Mouse (Mus musculus): ENCODE data around the gene Ddx47. TPM values are rescaled to one million over a fixed set of nuclear protein-coding genes. Genes with fewer than 3 reads are reported as not detected.

Gene Ddx47
- polyA plus RNA-seq, 1 experiment from 2014 or later: 87.6 TPM

DNA sequence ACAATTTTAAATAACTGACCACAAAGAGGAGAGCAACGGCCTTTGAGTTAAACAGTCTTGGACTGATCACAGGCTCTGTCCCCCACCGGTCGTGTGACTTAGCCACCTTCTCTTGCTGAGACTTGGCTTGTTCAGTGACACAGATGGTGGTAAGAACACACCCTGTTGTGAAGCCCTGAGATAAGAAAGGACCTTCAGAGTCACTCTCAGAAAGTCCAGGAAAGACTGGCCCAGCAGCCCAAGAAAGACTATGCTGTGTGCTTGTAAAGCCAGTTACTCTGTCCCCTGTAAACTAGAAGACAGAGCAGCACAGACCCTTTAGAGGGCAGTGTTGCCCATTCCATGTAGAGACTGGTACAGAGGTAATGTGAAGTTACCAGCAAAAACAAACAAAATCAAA lies 26.7 kb upstream of the Ddx47 start:
- H3K4me3 ChIP-seq (replicated peaks): no peak overlapping the region
- H3K4me1 ChIP-seq (replicated peaks): peaks cover 26% of the 10 kb centered on the region
- ATAC-seq: no peak
- no peaks in the 10 kb centered on the region for H3K36me3 ChIP-seq
- 0 out of 2 replicates have a peak, but pooled peaks cover 6% of the 10 kb centered on the region for H3K27me3 ChIP-seq
- 53% methylated on average over 3 of the region's 3 CpGs for WGBS
- no peak overlapping the region for H3K9ac ChIP-seq (replicated peaks)
- no peak overlapping the region; the same call in 1 of the 2 replicates for H3K4me2 ChIP-seq (replicated peaks)
- H3K27ac ChIP-seq: no peak overlapping the region
- H3K9me3 ChIP-seq: no peaks in the 10 kb centered on the region

DNA sequence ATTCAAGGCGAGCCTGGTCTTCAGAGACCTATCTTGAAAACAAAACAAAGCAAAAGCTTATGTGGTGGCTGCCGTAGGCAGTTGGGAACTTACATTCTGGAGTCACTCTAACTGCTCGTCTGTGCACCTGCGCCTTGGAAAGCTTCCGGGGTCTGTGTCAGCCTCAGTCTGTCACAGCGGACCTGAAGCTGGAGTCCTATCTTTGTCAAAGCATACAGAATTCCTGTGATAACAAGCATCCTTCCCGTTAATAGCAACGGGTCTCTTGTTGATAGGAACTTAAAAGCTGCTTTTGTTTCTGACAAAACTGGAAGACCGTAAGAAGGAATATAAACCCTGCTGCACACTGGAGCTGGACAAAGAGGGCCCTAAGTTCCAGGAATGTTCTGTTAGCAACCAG lies 23.0 kb upstream of the Ddx47 start:
- H3K4me3 ChIP-seq (replicated peaks): no peak overlapping the region
- H3K9ac ChIP-seq (replicated peaks): no peak overlapping the region
- H3K36me3 ChIP-seq: no peaks in the 10 kb centered on the region
- 83% methylated on average over 9 of the region's 9 CpGs for WGBS
- H3K27ac ChIP-seq: no peak overlapping the region
- no peak for ATAC-seq
- H3K27me3 ChIP-seq: no peaks in the 10 kb centered on the region
- H3K9me3 ChIP-seq: no peaks in the 10 kb centered on the region
- peaks cover 10% of the 10 kb centered on the region for H3K4me1 ChIP-seq (replicated peaks)
- no peak overlapping the region for H3K4me2 ChIP-seq (replicated peaks)

DNA sequence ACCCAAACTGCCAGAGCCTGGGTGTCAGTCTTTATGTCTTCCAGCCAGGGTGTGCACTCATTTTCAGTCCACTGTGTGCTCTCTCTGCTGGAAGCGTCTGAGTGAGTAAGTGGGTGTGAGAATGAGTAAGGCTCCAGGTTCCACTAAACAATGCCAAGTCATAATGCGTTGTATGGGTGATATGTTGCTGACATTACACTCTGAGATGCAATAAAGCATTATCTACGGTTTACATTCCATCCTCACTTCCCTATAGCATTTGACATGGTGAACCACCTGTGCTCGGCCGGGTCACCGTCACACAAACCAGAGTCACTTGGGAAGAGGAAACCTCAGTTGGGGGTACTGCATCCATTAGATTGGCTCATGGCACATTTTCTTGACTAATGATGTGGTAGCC lies 20.7 kb upstream of the Ddx47 start:
- WGBS: 91% methylated on average over 6 of the region's 6 CpGs
- no peak for ATAC-seq
- H3K9me3 ChIP-seq: no peaks in the 10 kb centered on the region
- no peaks in the 10 kb centered on the region for H3K4me1 ChIP-seq (replicated peaks)
- no peaks in the 10 kb centered on the region for H3K36me3 ChIP-seq
- H3K4me3 ChIP-seq (replicated peaks): no peak overlapping the region
- no peaks in the 10 kb centered on the region for H3K27me3 ChIP-seq
- H3K27ac ChIP-seq: no peak overlapping the region
- no peak overlapping the region for H3K4me2 ChIP-seq (replicated peaks)
- no peak overlapping the region for H3K9ac ChIP-seq (replicated peaks)

DNA sequence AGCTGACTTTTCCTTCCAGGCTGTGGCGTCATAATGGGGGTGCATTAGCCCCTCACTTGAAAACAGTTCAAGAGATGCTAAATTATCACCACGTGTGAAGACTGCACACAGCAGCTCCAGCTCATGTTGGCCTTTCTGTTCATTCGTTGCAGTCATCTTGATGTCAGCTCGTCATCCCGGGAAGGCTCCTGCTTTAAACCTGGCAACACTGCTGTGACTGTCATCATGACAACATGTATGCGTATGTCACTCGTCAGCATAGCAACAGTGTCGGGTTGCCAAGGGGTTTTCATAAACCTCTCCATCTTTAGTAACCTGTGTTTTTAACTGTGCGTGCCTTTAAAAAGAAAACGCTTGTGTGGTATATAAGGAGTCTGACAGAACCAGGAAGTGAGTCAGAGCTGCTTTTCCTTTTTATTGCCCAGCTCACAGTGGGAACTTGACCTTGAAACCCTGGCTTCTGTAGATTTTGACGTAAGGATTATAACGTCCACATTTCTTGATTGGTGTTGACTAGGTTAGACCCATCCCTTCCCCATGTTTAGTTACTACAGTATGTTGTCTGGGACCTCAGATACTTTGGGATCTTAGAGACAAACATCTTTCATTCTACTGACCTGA lies 17.3 kb upstream of the Ddx47 start:
- no peak overlapping the region for H3K4me3 ChIP-seq (replicated peaks)
- no peaks in the 10 kb centered on the region for H3K27me3 ChIP-seq
- no peak overlapping the region for H3K9ac ChIP-seq (replicated peaks)
- H3K9me3 ChIP-seq: no peaks in the 10 kb centered on the region
- H3K4me2 ChIP-seq (replicated peaks): no peak overlapping the region
- no peaks in the 10 kb centered on the region for H3K4me1 ChIP-seq (replicated peaks)
- no peak overlapping the region for H3K27ac ChIP-seq
- H3K36me3 ChIP-seq: no peaks in the 10 kb centered on the region
- ATAC-seq: no peak
- 80% methylated on average over 12 of the region's 12 CpGs for WGBS

DNA sequence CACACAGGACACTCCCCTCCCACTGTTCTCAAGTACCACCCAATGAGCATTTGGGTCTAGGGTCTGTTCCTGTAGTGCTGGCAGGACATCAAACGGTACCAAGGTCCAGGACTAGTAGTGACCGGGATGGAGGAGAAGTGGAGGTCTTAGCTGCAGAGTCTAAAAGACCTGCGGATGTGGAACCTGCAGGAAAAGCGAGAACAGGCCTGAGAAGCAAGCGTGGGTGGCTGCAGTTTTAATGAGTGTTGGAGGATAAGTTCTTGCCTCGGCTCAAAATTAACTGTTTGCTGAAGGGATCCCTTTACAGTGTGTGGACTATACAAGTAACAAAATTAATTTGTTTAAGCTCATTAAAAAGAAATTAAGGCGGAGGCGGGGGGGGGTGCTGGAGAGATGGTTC lies 16.4 kb upstream of the Ddx47 start:
- Histone ChIP-seq H3K9me3 (no peaks in the 10 kb centered on the region), H3K27ac (no peak overlapping the region), H3K36me3 (no peaks in the 10 kb centered on the region), H3K4me2 (replicated peaks) (no peak overlapping the region), H3K9ac (replicated peaks) (no peak overlapping the region), H3K4me1 (replicated peaks) (no peaks in the 10 kb centered on the region), H3K4me3 (replicated peaks) (no peak overlapping the region), H3K27me3 (no peaks in the 10 kb centered on the region)
- ATAC-seq: no peak
- WGBS: 89% methylated on average over 8 of the region's 8 CpGs

DNA sequence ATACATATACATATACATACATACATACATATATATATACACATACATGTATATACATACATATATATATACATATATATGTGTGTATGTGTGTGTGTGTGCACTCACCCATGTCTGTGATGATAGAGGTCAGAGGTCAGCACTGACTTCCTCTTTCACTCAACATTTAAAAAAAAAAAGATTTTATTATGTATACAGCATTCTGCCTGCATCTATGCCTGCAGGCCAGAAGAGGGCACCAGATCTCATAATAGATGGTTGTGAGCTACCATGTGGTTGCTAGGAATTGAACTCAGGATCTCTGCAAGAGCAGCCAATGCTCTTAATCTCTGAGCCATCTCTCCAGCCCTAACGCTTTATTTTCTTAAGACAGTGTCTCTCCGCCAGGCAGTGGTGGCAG lies 14.5 kb upstream of the Ddx47 start:
- no peak for ATAC-seq
- Histone ChIP-seq H3K4me1 (replicated peaks) (no peaks in the 10 kb centered on the region), H3K4me2 (replicated peaks) (no peak overlapping the region), H3K27ac (no peak overlapping the region), H3K27me3 (no peaks in the 10 kb centered on the region), H3K9ac (replicated peaks) (no peak overlapping the region), H3K4me3 (replicated peaks) (no peak overlapping the region), H3K36me3 (no peaks in the 10 kb centered on the region), H3K9me3 (no peaks in the 10 kb centered on the region)
- 70% methylated on average over 2 of the region's 2 CpGs for WGBS

DNA sequence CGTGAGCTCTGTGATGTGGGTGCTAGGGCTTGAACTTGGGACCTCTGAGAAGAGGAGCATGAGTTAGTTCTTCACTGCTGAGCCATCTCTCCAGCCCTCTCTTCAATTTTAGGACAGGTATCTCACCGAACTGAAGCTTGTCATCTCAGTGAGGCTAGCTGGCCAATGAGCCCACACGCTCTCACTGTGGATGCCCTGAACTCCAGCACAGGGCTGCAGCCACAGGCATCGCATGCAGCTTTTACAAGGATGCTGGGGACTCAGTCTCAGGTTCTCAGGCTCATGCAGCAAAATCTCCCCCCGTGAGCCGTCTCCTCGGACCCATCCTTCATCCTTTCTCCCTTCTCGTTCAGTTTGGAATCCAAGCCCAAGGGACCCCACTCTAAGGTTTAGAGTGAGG lies 13.3 kb upstream of the Ddx47 start:
- Histone ChIP-seq H3K36me3 (no peaks in the 10 kb centered on the region), H3K4me2 (replicated peaks) (no peak overlapping the region), H3K4me1 (replicated peaks) (no peaks in the 10 kb centered on the region), H3K4me3 (replicated peaks) (no peak overlapping the region), H3K27ac (no peak overlapping the region), H3K9me3 (no peaks in the 10 kb centered on the region), H3K9ac (replicated peaks) (no peak overlapping the region), H3K27me3 (no peaks in the 10 kb centered on the region)
- 93% methylated on average over 8 of the region's 8 CpGs for WGBS
- no peak for ATAC-seq

DNA sequence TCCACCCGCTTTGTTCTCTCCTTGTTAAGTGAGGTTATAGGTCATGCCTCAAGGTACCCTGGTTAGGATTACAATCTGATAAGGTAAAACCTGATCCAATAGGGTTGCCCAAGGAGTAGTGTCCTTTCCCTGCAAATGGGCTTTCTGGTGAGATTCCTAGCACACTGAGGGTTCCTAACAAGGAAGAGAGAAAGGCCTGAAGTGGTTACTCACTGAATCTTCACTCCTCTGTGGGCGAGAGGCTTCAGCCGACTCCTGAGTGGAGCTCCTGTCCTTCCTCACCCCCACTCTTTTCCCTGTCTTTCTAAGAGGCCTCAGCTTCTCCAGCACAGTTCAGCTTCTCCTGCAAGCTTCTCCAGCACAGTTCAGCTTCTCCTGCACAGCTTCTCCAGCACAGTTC lies 12.6 kb upstream of the Ddx47 start:
- H3K4me1 ChIP-seq (replicated peaks): no peaks in the 10 kb centered on the region
- no peak overlapping the region for H3K27ac ChIP-seq
- no peaks in the 10 kb centered on the region for H3K9me3 ChIP-seq
- H3K9ac ChIP-seq (replicated peaks): no peak overlapping the region
- no peak for ATAC-seq
- WGBS: 85% methylated on average over 3 of the region's 3 CpGs
- no peaks in the 10 kb centered on the region for H3K27me3 ChIP-seq
- H3K4me3 ChIP-seq (replicated peaks): no peak overlapping the region
- H3K4me2 ChIP-seq (replicated peaks): no peak overlapping the region
- H3K36me3 ChIP-seq: no peaks in the 10 kb centered on the region

DNA sequence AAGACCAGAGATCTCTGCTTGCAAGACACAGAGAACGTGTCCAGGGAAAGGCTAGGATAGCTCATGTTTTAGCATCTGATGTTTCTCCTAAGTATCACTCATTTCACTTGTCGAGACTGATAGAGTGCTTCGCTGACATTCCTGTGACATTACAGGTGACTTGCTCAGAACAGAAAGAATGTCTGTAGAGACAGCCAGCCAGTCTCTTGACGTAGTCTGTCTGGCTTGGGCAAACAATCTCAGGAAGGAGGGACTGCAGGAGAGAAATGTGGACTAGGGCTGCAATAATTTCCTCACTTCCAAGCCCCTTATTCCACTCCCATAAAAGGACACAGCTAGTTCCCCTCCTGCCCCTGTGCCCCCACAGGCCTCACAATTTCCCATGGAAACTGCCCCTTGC lies 11.1 kb upstream of the Ddx47 start:
- Histone ChIP-seq H3K27me3 (no peaks in the 10 kb centered on the region), H3K9me3 (no peaks in the 10 kb centered on the region), H3K27ac (no peak overlapping the region), H3K36me3 (no peaks in the 10 kb centered on the region), H3K9ac (replicated peaks) (no peak overlapping the region), H3K4me1 (replicated peaks) (no peaks in the 10 kb centered on the region), H3K4me3 (replicated peaks) (no peak overlapping the region), H3K4me2 (replicated peaks) (no peak overlapping the region)
- 79% methylated on average over 4 of the region's 4 CpGs for WGBS
- ATAC-seq: no peak

DNA sequence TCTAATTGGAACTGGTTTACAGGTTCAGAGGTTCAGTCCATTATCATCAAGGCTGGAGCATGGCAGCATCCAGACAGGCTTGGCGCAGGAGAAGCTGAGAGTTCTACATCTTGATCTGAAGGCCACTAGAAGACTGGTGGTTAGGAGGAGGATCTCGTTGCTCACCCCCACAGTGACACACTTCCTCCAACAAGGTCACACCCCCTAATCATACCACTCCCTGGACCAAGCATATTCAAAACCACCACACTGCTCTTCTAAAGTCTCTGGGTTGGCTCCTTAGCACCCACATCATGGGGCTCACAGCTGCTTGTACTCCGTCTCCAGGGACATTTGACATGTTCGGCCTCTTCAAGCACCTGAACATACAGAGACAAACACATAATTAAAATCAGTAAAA lies 9.4 kb upstream of the Ddx47 start:
- Histone ChIP-seq H3K9me3 (no peaks in the 10 kb centered on the region), H3K27ac (no peak overlapping the region), H3K4me1 (replicated peaks) (no peaks in the 10 kb centered on the region), H3K4me3 (replicated peaks) (no peak overlapping the region), H3K27me3 (no peaks in the 10 kb centered on the region), H3K36me3 (no peaks in the 10 kb centered on the region), H3K4me2 (replicated peaks) (no peak overlapping the region), H3K9ac (replicated peaks) (no peak overlapping the region)
- no peak for ATAC-seq
- 92% methylated on average over 4 of the region's 4 CpGs for WGBS

DNA sequence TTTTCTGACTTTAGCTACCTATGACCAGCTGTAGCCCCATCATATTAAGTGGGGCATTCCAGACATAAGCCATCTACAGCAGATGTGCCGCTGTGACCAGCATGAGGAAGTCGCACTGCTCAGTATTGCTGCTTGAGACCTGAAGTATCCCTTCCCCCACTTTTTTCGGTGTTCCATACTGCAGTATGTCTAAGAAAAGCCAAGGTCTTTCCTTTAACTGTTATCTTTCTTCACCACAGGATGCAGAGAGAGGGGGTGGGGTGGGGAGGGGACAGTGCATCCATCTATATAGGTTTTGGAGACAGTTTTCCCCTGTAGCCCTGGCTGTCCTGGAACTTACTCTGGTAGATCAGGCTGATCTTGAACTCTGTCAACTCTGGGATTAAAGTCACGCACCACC lies 5.0 kb upstream of the Ddx47 start:
- Histone ChIP-seq H3K27me3 (no peaks in the 10 kb centered on the region), H3K9me3 (no peaks in the 10 kb centered on the region), H3K27ac (no peak overlapping the region), H3K4me2 (replicated peaks) (no peak overlapping the region), H3K4me3 (replicated peaks) (no peak overlapping the region), H3K4me1 (replicated peaks) (no peaks in the 10 kb centered on the region), H3K36me3 (no peaks in the 10 kb centered on the region), H3K9ac (replicated peaks) (no peak overlapping the region)
- ATAC-seq: no peak
- 92% methylated on average over 4 of the region's 4 CpGs for WGBS

DNA sequence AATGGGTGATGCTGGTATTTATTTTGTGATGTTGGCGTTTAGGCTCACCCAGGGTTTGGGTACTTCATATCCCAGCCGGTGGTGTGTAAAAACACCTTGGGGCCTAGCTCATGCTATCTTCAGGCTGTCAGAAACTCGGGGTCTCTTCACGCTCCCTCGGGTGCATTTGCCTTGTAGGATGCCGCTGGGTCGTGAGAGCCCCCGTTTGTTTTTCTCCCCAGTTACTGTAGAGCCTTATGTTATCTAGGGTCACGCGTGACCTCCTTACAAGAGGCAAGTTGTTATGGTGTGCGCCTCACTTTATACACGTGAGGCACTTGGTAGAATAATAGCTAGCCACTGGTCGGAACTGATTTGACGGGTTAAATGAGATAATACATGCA lies 313 bp downstream of the Ddx47 start:
- H3K27ac ChIP-seq: no peak overlapping the region
- ATAC-seq: peak; percentile 82; the same call in 1 of the 2 replicates
- 1% methylated on average over 14 of the region's 14 CpGs for WGBS
- H3K4me1 ChIP-seq (replicated peaks): peaks cover 8% of the 10 kb centered on the region
- H3K27me3 ChIP-seq: no peaks in the 10 kb centered on the region
- no peaks in the 10 kb centered on the region for H3K9me3 ChIP-seq
- H3K4me2 ChIP-seq (replicated peaks): peak overlapping the region; percentile 90
- peak overlapping the region; percentile 75 for H3K9ac ChIP-seq (replicated peaks)
- H3K36me3 ChIP-seq: peaks cover 33% of the 10 kb centered on the region
- peak overlapping the region; percentile 63 for H3K4me3 ChIP-seq (replicated peaks)

DNA sequence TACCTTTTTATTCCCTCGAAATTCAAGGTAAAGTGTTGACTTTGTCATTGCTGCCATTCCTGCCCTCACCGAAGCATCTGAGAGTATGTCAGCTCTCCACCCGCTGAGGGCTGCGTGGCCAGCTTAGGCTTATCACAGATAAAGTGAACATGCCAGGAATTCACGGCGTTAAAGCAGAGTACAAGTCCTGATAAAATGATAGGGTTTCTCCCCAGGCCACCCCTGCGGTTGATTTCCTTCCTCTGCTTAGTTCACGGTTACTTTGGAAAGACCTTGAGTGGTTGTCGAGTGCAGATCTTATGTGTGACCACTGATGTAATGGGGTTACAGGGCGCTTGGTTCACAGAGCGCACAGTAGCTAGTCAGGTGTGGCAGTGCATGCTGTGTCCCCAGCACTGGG lies 5.8 kb downstream of the Ddx47 start:
- peaks cover 87% of the 10 kb centered on the region for H3K36me3 ChIP-seq
- peaks cover 4% of the 10 kb centered on the region for H3K4me1 ChIP-seq (replicated peaks)
- H3K9ac ChIP-seq (replicated peaks): no peak overlapping the region
- ATAC-seq: no peak
- WGBS: 94% methylated on average over 11 of the region's 11 CpGs
- no peak overlapping the region for H3K4me2 ChIP-seq (replicated peaks)
- H3K4me3 ChIP-seq (replicated peaks): no peak overlapping the region
- no peaks in the 10 kb centered on the region for H3K27me3 ChIP-seq
- no peak overlapping the region for H3K27ac ChIP-seq
- H3K9me3 ChIP-seq: no peaks in the 10 kb centered on the region
